Mouse (Mus musculus): ENCODE measurements around the gene Prkca.

Gene Prkca

GRCm38 (mm10) chr11:108039761-108040160 is 304.0 kb downstream of the Prkca start:
- no peak for DNase-seq

- peak; percentile 52 for DNase-seq
Measured at GRCm38 (mm10) chr11:108038989-108039388, 304.7 kb downstream of the Prkca start.

- no peak for DNase-seq
Measured at GRCm38 (mm10) chr11:108036339-108036738, 307.4 kb downstream of the Prkca start.

- no peak for DNase-seq
Measured at GRCm38 (mm10) chr11:108035761-108036160, 308.0 kb downstream of the Prkca start.

- no peak for DNase-seq
Measured at GRCm38 (mm10) chr11:108034376-108034775, 309.4 kb downstream of the Prkca start.

- DNase-seq = no peak
Measured at GRCm38 (mm10) chr11:108032568-108032967, 311.2 kb downstream of the Prkca start.

GRCm38 (mm10) chr11:108030956-108031604 is 312.6 kb downstream of the Prkca start:
- DNase-seq = no peak

- no peak for DNase-seq
Measured at GRCm38 (mm10) chr11:108029321-108029720, 314.4 kb downstream of the Prkca start.

GRCm38 (mm10) chr11:108028398-108028797 is 315.3 kb downstream of the Prkca start:
- DNase-seq = peak; percentile 52

- peak; percentile 51 for DNase-seq
Measured at GRCm38 (mm10) chr11:108025726-108026425, 317.9 kb downstream of the Prkca start.

GRCm38 (mm10) chr11:108023188-108023587 is 320.5 kb downstream of the Prkca start:
- DNase-seq = peak; percentile 90

GRCm38 (mm10) chr11:108020889-108021288 is 322.8 kb downstream of the Prkca start:
- DNase-seq = peak; percentile 88

- DNase-seq = no peak
Measured at GRCm38 (mm10) chr11:108015284-108015683, 328.4 kb downstream of the Prkca start.

- DNase-seq = no peak
Measured at GRCm38 (mm10) chr11:108013390-108013789, 330.3 kb downstream of the Prkca start.

GRCm38 (mm10) chr11:108010465-108010864 is 333.3 kb downstream of the Prkca start:
- no peak for DNase-seq

- DNase-seq = no peak
Measured at GRCm38 (mm10) chr11:107998891-107999290, 344.8 kb downstream of the Prkca start.

- DNase-seq = no peak
Measured at GRCm38 (mm10) chr11:107996896-107997670, 346.6 kb downstream of the Prkca start.

GRCm38 (mm10) chr11:107994487-107994886 is 349.2 kb downstream of the Prkca start:
- DNase-seq = peak; percentile 66

GRCm38 (mm10) chr11:107993792-107994191 is 349.9 kb downstream of the Prkca start:
- DNase-seq = no peak

- no peak for DNase-seq
Measured at GRCm38 (mm10) chr11:107992500-107992899, 351.2 kb downstream of the Prkca start.

- DNase-seq = no peak
Measured at GRCm38 (mm10) chr11:107991990-107992389, 351.7 kb downstream of the Prkca start.

GRCm38 (mm10) chr11:107989241-107989640 is 354.5 kb downstream of the Prkca start:
- DNase-seq = no peak

GRCm38 (mm10) chr11:107985941-107986340 is 357.8 kb downstream of the Prkca start:
- DNase-seq = no peak

- no peak for DNase-seq
Measured at GRCm38 (mm10) chr11:107983883-107984282, 359.8 kb downstream of the Prkca start.
